Mouse (Mus musculus) heart, postnatal 10 days (tissue): ENCODE measurements around the gene Pgbd1. TPM values are rescaled to one million over a fixed set of nuclear protein-coding genes. Genes with fewer than 3 reads are reported as not detected.
"Not testable (repeated sequence)": the region's sequence is repeated elsewhere in the genome, so short reads cannot be mapped to it uniquely, and the experiment has no call there.

Experiments used
- DNase-seq, 2 experiments: peaks; one replicate each; pipeline ENCODE4 v3.0.0; 2021
- intact Hi-C: fragments of 180-260 bp; cut with DNase I; formaldehyde crosslinking; loops from one replicate; pipeline ENCODE4 v1.15.1; 2025
- total RNA-seq, 2 experiments: library from RNA; stranded (reverse); gene quantifications; 2 replicates each; pipeline ENCODE4 v1.2.3; 2021

The Pgbd1 gene
- under 1 TPM; 0.36 to 0.89 TPM for total RNA-seq

DNA sequence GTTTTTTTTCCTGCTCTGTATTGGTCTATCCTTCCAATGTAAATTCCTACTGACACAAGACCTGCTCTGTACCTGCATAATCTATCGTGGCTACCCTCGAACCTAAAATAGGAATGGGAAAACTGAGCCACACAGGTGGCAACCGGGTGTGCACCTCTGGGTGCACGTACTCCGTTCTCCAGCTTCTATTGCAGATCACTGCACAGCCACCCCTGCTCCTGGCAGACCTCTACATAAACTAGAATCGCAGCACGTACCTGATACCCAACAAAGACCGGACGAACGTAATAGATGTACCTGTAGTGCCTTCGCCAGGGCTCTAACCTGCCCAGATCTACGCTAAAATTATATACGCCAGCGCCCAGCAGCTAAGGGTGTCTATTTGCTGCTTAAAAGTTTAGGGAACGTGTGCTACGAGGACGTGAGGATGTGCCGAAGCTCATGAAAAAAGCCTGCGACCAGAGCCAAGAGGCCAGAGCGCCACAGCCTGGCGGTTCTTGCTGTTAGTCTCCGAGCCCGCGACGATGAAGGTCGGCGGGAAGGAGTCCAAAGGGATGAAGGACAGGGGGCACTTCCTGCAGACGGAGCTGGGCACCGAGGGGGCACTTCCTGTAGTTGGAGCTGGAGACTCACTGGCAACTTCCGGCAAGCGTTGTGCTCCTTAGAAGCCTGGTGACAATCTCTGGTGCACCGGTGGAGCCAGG, at the start of gene Pgbd1:
TSS of gene Pgbd1 (minus strand) at position 556 of the 704 bp plus-strand sequence.
- intact Hi-C loops = no loop called here
- DNase-seq = peak; percentile 66 to 72

- intact Hi-C loops = no loop called here
- no peak for DNase-seq
These were observed 46.0 kb upstream of the Pgbd1 start for GRCm38 (mm10) chr13:21486881-21487280.

DNA sequence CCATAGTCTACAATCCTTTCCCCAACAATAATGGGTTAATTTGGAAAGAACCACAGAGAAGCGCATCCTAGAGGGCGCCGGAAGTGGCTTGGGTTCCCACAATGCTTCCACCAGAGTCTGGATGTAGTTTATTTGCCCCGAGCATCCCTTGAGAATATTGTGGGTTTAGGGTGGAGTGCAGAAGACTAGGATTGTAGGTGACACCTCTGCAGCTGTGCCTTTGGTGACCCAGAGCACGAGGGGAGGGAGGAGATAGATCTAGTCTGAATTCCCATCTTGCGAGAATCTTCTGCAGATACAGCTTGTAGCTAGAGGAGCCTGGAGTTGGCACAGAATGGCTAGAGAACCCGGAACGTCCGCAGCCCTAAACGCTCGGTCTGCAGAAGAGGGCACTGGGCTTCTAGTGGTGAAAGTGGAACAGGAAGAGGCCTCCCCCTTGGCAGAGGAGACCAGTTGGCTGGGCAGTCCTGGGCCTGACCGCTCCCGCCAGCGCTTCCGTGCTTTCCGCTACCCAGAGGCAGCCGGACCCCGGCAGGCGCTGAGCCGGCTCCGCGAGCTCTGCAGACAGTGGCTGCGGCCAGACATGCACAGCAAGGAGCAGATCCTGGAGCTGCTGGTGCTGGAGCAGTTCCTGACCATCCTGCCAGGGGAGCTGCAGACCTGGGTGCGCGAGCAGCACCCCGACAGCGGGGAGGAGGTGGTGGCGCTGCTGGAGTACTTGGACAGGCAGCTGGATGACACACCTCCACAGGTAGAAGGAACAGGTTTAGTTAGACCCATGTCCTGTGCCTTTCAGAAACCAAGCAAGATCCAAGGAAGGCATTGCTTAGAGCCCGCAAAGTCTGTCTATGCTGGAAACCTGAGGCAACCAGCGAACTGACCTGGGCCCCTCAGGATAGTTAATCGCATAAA, 38.2 kb upstream of the Pgbd1 start, which contains the start of the genes Zkscan4 and Gm10065:
TSS of gene Zkscan4 (plus strand) at position 149 of the 912 bp plus-strand sequence.
TSS of gene Gm10065 (minus strand) at position 683 of the 912 bp plus-strand sequence.
- intact Hi-C loops = loop anchor here (2.0 to 5.0 kb wide), 2 partner anchors 24 to 53 kb away; partner anchors contain the start of gene Zkscan8
- DNase-seq = peak; percentile 73 to 84

- DNase-seq = no peak
- intact Hi-C loops = no loop called here
These were observed 31.6 kb upstream of the Pgbd1 start for GRCm38 (mm10) chr13:21472427-21472826.

GRCm38 (mm10) chr13:21469097-21469496, 28.2 kb upstream of the Pgbd1 start:
- intact Hi-C loops = loop anchor here (5.0 kb wide), 1 partner anchor 38 kb away; no protein-coding TSS in a partner anchor
- DNase-seq = no peak

DNA sequence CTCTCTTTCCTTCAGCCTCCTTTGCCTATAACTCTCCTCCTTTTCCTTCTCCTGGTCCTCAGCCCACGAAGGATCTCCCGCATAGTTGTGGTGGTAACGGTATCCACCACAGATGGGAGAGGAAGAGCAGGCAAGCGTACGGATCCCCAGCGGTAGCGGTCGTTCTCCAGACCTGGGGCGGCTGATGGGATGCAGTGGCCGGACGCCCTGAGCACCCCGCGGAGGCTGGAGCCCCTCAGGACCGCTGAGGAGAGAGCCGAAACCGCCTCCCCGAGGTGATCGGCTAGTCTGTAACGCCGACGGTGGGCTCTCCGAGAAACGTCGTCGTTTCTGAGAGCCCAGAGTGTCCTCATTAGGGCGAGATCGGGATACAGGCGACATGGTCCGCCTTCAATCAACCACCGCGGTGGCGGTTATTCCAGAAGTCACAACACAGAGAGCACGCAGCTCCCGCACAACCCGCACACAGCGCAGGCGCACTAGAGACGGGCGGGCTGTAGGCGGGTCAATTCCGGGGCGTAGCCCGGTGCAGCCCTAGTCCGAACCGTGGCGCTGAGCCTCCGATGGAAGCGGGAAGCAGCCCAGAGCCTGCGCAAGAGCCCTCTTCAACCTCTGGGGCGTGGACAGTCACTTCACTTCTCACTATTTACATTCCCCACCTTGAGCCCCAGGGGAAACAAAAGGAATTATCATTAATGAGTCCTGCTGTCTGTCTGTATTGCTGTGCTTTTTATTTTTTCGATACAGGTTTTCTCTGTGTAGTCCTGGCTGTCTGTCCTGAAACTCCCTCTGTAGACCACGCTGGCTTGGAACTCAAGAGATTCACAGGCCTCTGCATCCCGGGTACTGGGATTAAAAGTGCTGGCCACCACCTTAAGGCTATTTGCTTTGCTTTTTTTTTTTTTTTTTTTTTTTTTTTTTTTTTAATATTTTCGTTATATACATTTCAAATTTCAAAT, 27.5 kb upstream of the Pgbd1 start, which contains the start of gene Nkapl:
TSS of gene Nkapl (minus strand) at position 449 of the 959 bp plus-strand sequence.
- intact Hi-C loops = loop anchor here (5.0 kb wide), 1 partner anchor 39 kb away; no protein-coding TSS in a partner anchor

GRCm38 (mm10) chr13:21467336-21467735, 26.5 kb upstream of the Pgbd1 start:
- intact Hi-C loops = loop anchor here (5.0 kb wide), 1 partner anchor 40 kb away; no protein-coding TSS in a partner anchor
- DNase-seq = no peak

More for the DNA sequence above, 27.5 kb upstream of the Pgbd1 start, which contains the start of gene Nkapl:
- peak; percentile 84 to 86 for DNase-seq

GRCm38 (mm10) chr13:21462516-21462915, 21.7 kb upstream of the Pgbd1 start:
- intact Hi-C loops, DNase-seq: not testable (repeated sequence)

DNA sequence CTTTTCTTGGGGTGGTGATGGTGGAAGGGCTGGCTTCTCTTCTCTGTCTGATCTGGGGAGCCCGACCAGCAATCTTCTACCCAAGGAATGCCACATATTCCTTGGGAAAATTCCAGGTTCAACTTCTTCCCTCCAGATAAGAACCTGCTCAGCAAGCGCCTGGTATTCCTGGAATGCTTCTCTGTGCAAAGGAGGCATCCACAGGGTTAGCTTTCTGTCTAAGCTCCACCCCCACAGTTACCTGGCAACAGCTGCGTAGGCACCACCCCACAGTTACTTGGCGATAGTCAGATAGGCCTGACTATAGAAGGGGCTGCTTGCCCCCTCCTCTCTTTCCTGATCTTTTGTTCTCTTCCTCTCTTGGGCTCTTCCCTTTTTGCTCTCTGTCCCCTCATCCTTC, 15.5 kb upstream of the Pgbd1 start:
- intact Hi-C loops = no loop called here
- no peak for DNase-seq

DNA sequence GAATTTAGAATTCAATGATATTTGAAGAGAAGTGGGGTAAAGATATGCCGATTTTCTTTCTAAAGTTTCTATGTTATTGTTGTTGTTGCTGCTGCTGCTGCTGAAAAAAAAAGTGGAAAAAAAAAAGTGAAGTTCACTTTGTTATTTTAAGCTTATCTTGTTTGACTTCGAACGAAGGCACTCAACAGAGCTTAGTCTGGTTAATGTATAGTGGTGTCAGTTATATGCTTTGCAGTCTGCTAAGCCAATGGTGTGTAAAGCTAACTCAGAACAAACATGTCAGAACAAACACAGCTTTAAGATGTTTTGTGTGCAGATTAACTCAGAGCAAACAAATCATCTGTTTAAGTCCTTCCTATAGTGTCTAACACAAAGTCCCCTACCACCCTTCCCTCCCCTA, 13.3 kb upstream of the Pgbd1 start:
- DNase-seq = no peak
- intact Hi-C loops = loop anchor here (2.0 to 5.0 kb wide), 2 partner anchors 25 to 92 kb away; partner anchors contain the start of genes Gm10065, Zkscan4 and Zscan12

GRCm38 (mm10) chr13:21453449-21453848, 12.6 kb upstream of the Pgbd1 start, which contains the start of gene Zscan26:
TSS of gene Zscan26 (minus strand) at chr13:21453730.
- intact Hi-C loops = loop anchor here (2.0 to 5.0 kb wide), 2 partner anchors 51 to 91 kb away; partner anchors contain the start of genes Zkscan3 and Zscan12

GRCm38 (mm10) chr13:21453042-21453441, 12.2 kb upstream of the Pgbd1 start:
- intact Hi-C loops = loop anchor here (2.0 to 5.0 kb wide), 2 partner anchors 50 to 91 kb away; partner anchors contain the start of genes Zkscan3 and Zscan12
- no peak for DNase-seq

More at GRCm38 (mm10) chr13:21453449-21453848, 12.6 kb upstream of the Pgbd1 start, which contains the start of gene Zscan26:
- DNase-seq = peak; percentile 89 to 93

DNA sequence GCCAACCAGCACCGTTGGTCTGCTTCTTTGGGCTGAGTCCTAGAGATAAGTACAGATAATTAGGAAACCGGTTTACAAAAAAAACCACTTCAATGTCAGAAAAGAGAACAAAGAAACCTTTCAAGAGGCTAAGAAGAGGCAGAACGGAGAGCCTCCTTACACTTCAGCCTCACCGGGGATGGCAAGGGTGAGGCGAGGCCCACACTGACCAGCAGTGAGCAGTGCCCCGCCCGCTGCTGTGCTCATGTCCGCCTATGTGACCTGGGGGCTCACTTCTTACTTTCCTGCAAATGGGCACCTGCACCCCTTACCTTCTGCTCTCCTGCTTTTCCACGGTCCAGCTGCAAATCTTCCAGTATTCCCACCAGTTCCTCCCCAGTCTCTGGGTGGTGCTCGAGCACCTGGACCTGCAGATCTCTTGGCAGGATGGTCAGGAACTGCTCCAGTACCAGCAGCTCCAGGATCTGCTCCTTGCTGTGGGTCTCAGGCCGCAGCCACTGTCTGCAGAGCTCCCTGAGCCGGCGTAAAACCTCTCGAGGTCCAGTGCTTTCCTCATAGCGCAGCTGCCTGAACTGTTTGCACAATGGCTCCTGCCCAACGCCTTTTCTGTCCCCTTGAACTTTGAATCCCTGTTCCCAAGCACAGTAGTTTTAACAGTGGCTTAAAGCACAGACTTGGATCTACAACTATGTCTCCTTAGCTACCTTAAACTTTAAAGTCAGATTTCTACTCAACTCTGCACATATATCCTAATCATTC, 7.2 kb upstream of the Pgbd1 start:
- no peak for DNase-seq
- intact Hi-C loops = no loop called here

GRCm38 (mm10) chr13:21446796-21447195, 5.9 kb upstream of the Pgbd1 start:
- no peak for DNase-seq
- intact Hi-C loops = no loop called here

DNA sequence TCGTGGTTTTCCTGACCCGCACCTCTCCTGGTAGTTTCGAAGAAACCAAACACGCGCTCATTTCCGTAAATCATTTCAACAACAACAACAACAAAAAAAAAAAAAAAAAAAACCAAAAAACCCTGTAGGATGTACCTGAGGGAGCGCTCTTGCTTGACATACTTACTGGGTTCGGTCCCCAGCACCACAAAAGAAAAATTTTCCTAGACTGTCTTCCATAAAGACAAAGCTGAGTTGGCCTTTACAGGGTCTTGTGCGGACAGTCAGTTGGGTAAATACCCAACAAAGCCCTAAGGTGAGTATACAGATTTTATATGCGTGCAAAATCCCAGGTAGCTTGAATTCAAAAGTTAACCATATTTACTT, 332 bp upstream of the Pgbd1 start:
- intact Hi-C loops = no loop called here
- DNase-seq = no peak

GRCm38 (mm10) chr13:21435476-21435875, 5.4 kb downstream of the Pgbd1 start:
- intact Hi-C loops = no loop called here
- no peak for DNase-seq

DNA sequence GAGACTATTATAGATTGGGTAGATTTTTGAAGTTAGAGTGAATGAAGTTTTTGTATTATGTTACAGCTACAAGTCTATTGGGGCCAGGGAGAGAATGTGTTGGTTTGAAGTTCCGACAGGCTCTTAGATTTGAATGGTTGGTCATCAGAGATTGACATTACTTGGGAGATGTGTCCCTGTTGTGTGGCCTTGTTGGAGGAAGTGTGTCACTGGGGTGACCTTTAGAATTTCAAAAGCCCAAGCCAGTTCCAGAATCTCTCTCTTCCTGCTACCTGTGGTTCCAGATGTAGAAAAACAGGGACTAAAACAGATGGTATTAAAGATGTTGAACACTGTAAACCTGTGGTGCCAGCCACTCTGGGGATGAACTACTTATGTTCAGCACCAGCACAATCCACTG, 13.2 kb downstream of the Pgbd1 start:
- no peak for DNase-seq
- intact Hi-C loops = no loop called here

DNA sequence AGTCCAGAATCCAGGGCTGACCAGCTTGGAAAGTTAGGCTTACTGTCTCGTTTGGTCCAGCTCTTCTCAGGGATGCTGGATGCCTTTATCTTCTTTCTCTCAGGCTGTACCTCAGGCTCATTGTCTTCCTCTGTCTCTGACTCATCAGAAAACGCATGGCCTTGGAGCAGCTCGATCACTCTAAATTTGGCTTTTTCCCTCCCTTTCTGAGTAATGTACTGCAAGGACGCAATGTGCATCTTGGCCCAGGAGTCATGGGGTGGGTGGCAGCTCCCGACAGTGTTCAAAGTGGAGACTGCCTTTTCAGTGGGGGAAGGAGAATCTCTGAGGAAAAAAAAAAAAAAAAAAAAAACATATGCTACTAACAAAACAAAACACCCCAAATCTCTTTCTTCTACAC, 17.6 kb downstream of the Pgbd1 start:
- no peak for DNase-seq
- intact Hi-C loops = no loop called here

DNA sequence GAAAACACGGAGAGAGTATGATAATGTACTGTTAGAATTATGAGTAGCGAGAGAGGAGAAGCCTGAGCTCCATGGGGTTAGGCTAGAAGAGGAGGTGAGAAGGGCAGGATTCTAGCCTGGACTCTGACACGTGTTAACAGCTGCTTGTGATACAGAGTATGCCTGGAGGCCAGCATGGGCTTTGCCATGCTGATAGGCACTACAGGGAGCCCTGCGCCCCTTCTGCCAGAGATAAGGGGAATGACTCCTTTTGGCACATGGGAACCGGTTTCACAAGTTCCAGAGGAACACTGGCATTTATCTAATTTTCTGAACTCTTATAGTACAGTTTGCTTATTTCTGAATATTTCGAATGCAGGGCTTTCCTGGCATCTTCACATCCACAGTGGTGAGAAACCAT, 22.0 kb downstream of the Pgbd1 start:
- intact Hi-C loops = no loop called here
- no peak for DNase-seq
